Mouse (Mus musculus) ES-Bruce4 (cell line): ENCODE data around the gene Gm14443.

Experiments used
- CTCF ChIP-seq: IDR thresholded peaks from one replicate; pipeline ENCODE4 v1.8.1; 2011; ENCODE audit warnings: low read depth, low read length
- EP300 ChIP-seq: IDR thresholded peaks from 2 replicates; pipeline ENCODE4 v1.6.1; 2011; ENCODE audit warnings: low read depth, low read length; ENCODE audit not compliant: insufficient read depth
- POLR2A ChIP-seq: IDR thresholded peaks from one replicate; pipeline ENCODE4 v1.8.1; 2011; ENCODE audit warnings: low read length; ENCODE audit not compliant: insufficient read depth

- TF ChIP-seq CTCF (no peak), POLR2A (no peak), EP300 (no peak)
These were observed 19.0 kb downstream of the Gm14443 start for GRCm38 (mm10) chr2:175156696-175157095.
